Mouse (Mus musculus) limb, embryonic 11.5 days (tissue): ENCODE measurements around the gene Med13l. TPM values are rescaled to one million over a fixed set of nuclear protein-coding genes. Genes with fewer than 3 reads are reported as not detected.
A peak's percentile ranks its signal among the peaks of the same experiment; 100 is the strongest.

ENCODE experiments used
- ATAC-seq: fragments of 200-750 bp; cut with Nextera tagmentation; 2 replicates; pipeline ENCODE4 v1.8.0; 2017; ENCODE audit warnings: low read depth; ENCODE audit not compliant: insufficient number of reproducible peaks, low FRiP score, low TSS enrichment
- DNase-seq: peaks from one replicate; pipeline ENCODE4 v3.0.0-alpha.2; 2015; ENCODE audit warnings: low spot score
- H3K27ac ChIP-seq: fragments of 300-500 bp; sonication (generic); replicated peaks from 2 replicates; pipeline ENCODE4 v1.5.1; 2014; ENCODE audit warnings: low read depth, mild to moderate bottlenecking, low read length
- H3K27me3 ChIP-seq: fragments of 300-500 bp; sonication (generic); 2 replicates; pipeline ENCODE4 v1.6.1; 2014; ENCODE audit warnings: mild to moderate bottlenecking, low read length, mixed read lengths; ENCODE audit not compliant: control insufficient read depth, insufficient read depth
- H3K36me3 ChIP-seq: fragments of 300-500 bp; sonication (generic); 2 replicates; pipeline ENCODE4 v1.6.1; 2014; ENCODE audit warnings: mild to moderate bottlenecking, low read length, moderate library complexity, mixed read lengths; ENCODE audit not compliant: control insufficient read depth, insufficient read depth
- H3K4me1 ChIP-seq: fragments of 300-500 bp; sonication (generic); 2 replicates; pipeline ENCODE4 v1.6.1; 2014; ENCODE audit warnings: low read length, mixed read lengths; ENCODE audit not compliant: control insufficient read depth, insufficient read depth
- H3K4me2 ChIP-seq: fragments of 300-500 bp; sonication (generic); 2 replicates; pipeline ENCODE4 v1.6.1; 2014; ENCODE audit warnings: low read depth, mild to moderate bottlenecking, moderate library complexity; ENCODE audit not compliant: severe bottlenecking
- H3K4me3 ChIP-seq: fragments of 300-500 bp; sonication (generic); 2 replicates; pipeline ENCODE4 v1.5.1; 2014; ENCODE audit warnings: low read depth, low read length
- H3K9ac ChIP-seq: fragments of 300-500 bp; sonication (generic); 2 replicates; pipeline ENCODE4 v1.6.1; 2014; ENCODE audit warnings: mild to moderate bottlenecking, low read length
- H3K9me3 ChIP-seq: fragments of 300-500 bp; sonication (generic); 2 replicates; pipeline ENCODE4 v1.6.1; 2016; ENCODE audit warnings: low read length; ENCODE audit not compliant: control insufficient read depth
- WGBS: fragments of 180-500 bp; shearing (Covaris S2); extraction: QIAGEN DNeasy Blood & Tissue Kit; methylation state at CpG from one replicate; pipeline ENCODE4 v1.1.7; 2014; 5-methylcytosine and 5-hydroxymethylcytosine counted together
- polyA plus RNA-seq: library from polyadenylated mRNA; unstranded; fragments of >200 nt; fragmentation: Nextera tagmentation; extraction: Ambion mirVana; gene quantifications from 2 replicates; pipeline ENCODE4 v1.2.1, GENCODE M21; 2014

Gene Med13l
- polyA plus RNA-seq, 1 experiment from 2014 or later: 15.1 TPM

DNA sequence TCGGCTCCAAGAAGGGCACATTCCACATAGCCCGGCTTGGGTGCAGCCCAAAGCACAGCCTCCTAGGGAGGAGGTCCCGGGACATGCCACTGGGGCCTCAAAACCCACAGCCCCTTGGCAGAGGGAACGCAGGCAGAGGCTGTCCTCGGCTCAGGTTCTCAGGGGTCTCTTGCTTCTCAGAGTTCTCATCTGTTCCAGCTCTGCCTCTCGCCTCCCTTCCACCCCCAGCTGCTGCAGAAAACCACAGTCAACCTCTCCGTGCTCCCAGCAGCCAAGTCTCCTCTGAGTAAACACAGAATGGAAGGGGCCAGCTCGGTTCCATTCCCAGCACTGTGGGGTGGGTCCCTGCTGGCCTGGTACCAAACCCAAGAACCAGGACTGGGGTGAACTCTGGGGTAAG lies 25.3 kb upstream of the Med13l start:
- Histone ChIP-seq H3K27ac (no peak overlapping the region), H3K9me3 (no peaks in the 10 kb centered on the region), H3K27me3 (no peaks in the 10 kb centered on the region), H3K4me2 (no peak overlapping the region), H3K4me1 (peaks cover 37% of the 10 kb centered on the region), H3K36me3 (no peaks in the 10 kb centered on the region), H3K4me3 (no peak overlapping the region), H3K9ac (peak overlapping the region; percentile 32)
- DNase-seq (no peak), ATAC-seq (no peak)
- 44% methylated on average over 8 of the region's 8 CpGs for WGBS

DNA sequence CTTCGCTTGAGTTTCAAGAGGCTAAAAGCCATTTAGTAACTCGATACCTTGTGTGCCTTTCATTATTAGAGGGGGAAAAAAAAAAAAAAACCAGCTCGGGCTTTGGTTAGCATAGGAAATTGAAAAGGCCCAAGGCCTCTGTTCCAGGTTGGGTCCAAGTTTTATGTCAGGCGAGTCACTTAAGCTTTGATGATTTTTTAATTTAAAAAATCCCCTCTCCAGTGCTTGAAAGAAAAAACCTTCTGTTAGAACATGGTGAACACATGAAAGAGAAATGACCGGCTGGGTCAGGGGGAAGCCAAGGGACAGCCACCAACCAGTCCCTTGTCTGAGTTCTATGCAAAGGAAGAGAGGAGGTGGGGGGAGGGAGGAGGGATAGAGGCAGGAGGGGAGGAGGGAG lies 22.0 kb upstream of the Med13l start:
- Histone ChIP-seq H3K27ac (peak overlapping the region; percentile 53), H3K4me2 (no peak overlapping the region), H3K4me1 (peaks cover 23% of the 10 kb centered on the region), H3K36me3 (no peaks in the 10 kb centered on the region), H3K9me3 (no peaks in the 10 kb centered on the region), H3K27me3 (no peaks in the 10 kb centered on the region), H3K4me3 (no peak overlapping the region), H3K9ac (no peak overlapping the region)
- whole genome bisulfite sequencing: 4% methylated on average over 5 of the region's 5 CpGs
- ATAC-seq (peak; percentile 53; the same call in 1 of the 2 replicates), DNase-seq (peak; percentile 66)

DNA sequence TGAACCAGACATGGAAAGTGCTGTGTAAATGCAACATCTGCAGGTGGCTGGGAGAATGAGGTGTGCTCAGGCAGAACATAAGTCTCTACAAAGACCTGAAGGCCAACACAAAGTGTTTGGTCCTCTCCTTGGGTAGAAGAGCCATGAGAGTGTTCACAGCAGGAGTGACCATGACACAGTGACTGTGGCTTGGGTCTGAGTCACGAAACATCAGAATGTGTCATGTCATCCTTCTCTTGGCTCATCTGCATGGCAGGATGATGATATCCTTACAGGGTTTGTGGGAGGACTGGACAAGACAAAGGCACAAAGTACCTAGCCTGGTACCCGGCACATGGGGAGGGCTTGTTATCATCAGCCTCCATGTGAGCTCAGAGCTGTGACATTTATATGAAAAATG lies 16.7 kb upstream of the Med13l start:
- 92% methylated on average over 2 of the region's 2 CpGs for WGBS
- ATAC-seq: no peak
- Histone ChIP-seq H3K9ac (no peak overlapping the region), H3K27me3 (no peaks in the 10 kb centered on the region), H3K27ac (no peak overlapping the region), H3K4me3 (no peak overlapping the region), H3K4me1 (peaks cover 3% of the 10 kb centered on the region; the same call in 1 of the 2 replicates), H3K9me3 (no peaks in the 10 kb centered on the region), H3K36me3 (no peaks in the 10 kb centered on the region), H3K4me2 (no peak overlapping the region)
- no peak for DNase-seq

DNA sequence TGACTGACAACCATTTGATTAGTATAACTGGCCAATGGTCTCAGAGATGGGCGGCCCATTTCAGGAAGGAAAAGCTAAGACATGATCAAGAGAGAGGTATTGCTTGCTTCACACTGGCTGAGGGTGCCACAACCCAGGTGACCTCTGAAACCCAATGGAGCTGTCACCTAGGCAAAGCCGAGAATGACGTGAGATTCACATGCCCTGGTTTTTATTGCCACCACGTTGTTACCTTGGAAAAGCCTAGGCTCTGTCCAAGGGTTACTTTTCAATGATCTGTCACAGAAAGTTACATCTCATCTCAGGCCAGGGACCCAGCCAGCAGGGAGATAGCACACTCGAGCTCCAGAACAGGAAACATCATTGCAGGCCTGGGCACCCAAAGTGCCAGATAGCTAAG lies 10.0 kb upstream of the Med13l start:
- DNase-seq: no peak
- no peak overlapping the region for H3K27ac ChIP-seq
- 56% methylated on average over 5 of the region's 5 CpGs for WGBS
- H3K9ac ChIP-seq: no peak overlapping the region
- no peak overlapping the region for H3K4me2 ChIP-seq
- no peak overlapping the region for H3K4me3 ChIP-seq
- H3K4me1 ChIP-seq: no peaks in the 10 kb centered on the region
- no peaks in the 10 kb centered on the region for H3K9me3 ChIP-seq
- ATAC-seq: no peak
- no peaks in the 10 kb centered on the region for H3K27me3 ChIP-seq
- no peaks in the 10 kb centered on the region for H3K36me3 ChIP-seq

DNA sequence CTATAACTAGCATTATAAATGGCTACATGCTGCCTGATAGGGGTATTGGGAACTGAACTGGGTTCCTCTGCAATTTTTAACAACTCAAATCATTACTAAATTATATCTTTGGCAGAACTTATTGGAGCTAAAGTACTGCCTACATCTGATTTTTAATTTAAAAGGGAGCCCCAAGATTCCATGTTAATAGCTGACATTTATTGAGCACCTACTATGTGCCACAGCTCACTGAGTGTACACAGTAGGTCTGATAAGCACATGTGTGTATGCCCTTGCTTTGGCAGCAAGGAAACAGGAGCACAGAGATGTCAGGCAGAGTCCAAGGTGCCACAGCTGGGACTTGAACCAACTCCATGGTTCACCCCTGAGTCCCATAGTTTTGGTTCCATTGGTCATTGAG lies 7.2 kb upstream of the Med13l start:
- Histone ChIP-seq H3K27ac (no peak overlapping the region), H3K27me3 (no peaks in the 10 kb centered on the region), H3K9me3 (no peaks in the 10 kb centered on the region), H3K4me2 (no peak overlapping the region), H3K9ac (no peak overlapping the region), H3K4me3 (no peak overlapping the region), H3K36me3 (no peaks in the 10 kb centered on the region), H3K4me1 (no peaks in the 10 kb centered on the region)
- no peak for DNase-seq
- no peak for ATAC-seq

DNA sequence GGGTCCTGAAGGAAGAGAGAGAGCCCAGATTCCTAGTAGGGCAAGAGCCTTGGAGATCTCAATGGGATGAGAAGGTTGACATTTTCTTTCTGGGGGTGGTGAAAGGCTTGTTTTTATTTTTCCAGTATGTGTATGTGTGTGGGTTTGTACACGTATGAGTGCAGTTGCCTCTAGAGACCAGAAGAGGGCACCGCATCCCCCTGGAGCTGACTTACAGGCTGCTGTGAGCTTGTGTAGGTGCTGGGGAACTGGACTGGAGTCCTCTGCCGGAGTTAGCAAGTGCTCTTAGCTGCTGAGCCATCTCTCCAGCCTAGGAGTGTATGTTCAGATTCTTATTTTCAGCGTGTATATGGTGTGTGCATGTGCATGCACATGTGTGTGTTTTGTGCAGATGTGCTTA lies 5.2 kb upstream of the Med13l start:
- ATAC-seq (no peak), DNase-seq (no peak)
- WGBS: 94% methylated on average over 4 of the region's 4 CpGs
- Histone ChIP-seq H3K4me3 (no peak overlapping the region), H3K4me1 (peaks cover 3% of the 10 kb centered on the region; the same call in 1 of the 2 replicates), H3K4me2 (no peak overlapping the region), H3K36me3 (no peaks in the 10 kb centered on the region), H3K27ac (no peak overlapping the region), H3K9ac (no peak overlapping the region), H3K9me3 (no peaks in the 10 kb centered on the region), H3K27me3 (no peaks in the 10 kb centered on the region)

DNA sequence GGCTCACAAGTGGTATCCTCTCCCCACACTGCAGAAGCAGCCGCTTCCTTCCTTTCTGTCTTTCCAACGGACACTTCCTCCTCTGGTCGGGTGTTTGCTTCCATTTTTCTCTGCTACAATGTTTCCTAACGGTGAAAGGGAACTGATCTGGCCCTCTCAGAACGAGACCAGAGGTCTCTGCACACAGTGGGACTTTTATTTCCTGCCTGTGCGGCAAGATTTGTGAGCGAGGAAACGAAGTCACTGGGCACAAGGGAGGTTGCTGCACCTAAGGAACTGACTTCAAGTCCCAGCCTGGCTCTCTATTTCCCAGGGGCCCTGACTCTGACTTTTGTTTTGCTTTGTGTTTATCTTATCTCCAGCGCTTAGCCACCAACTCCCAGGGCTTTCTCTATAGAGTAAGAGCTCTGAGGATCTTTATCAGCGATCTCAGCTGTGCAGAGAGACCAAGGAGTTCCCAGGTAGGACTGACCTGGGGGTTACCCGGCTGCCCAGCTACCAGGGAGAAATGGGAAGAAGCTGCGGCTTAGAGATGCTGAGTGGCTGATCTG lies 4.0 kb upstream of the Med13l start:
- Histone ChIP-seq H3K27ac (no peak overlapping the region), H3K4me3 (no peak overlapping the region), H3K4me2 (no peak overlapping the region; the same call in 1 of the 2 replicates), H3K4me1 (peaks cover 3% of the 10 kb centered on the region; the same call in 1 of the 2 replicates), H3K9ac (no peak overlapping the region), H3K36me3 (no peaks in the 10 kb centered on the region), H3K27me3 (no peaks in the 10 kb centered on the region), H3K9me3 (no peaks in the 10 kb centered on the region)
- no peak for ATAC-seq
- WGBS: 39% methylated on average over 12 of the region's 12 CpGs
- DNase-seq: no peak

DNA sequence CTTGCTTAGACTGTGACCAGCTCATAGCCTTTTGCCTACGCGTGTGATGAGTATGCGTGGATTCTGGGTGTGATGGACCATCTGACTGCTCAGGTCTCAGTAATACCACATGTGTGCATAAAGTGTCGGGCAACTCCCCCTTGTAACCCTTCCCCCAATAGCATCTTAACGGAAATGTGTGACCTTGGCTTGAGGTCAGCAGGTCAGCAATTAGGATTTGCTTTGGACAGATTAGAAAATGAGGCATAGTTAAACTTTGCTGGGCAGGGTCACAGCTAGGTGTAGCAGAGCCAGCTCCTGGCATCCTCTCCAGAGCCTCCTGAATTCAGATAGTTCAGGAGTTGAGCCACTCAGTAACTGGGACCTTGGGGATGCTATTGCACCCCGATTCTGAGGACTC lies 1.6 kb upstream of the Med13l start:
- WGBS: 51% methylated on average over 6 of the region's 6 CpGs
- H3K27ac ChIP-seq: no peak overlapping the region
- H3K9ac ChIP-seq: no peak overlapping the region
- H3K36me3 ChIP-seq: no peaks in the 10 kb centered on the region
- no peak for ATAC-seq
- no peaks in the 10 kb centered on the region for H3K27me3 ChIP-seq
- DNase-seq: no peak
- H3K4me1 ChIP-seq: peaks cover 12% of the 10 kb centered on the region
- H3K9me3 ChIP-seq: no peaks in the 10 kb centered on the region
- no peak overlapping the region for H3K4me3 ChIP-seq
- no peak overlapping the region for H3K4me2 ChIP-seq
